Mouse (Mus musculus) Patski (cell line): ENCODE results near the gene 2010111I01Rik. TPM values are rescaled to one million over a fixed set of nuclear protein-coding genes. Genes with fewer than 3 reads are reported as not detected.

Experiments used
- ATAC-seq: fragments of 100-300 bp; one replicate; pipeline ENCODE4 v1.8.0; 2021
- CTCF ChIA-PET: fragments of 350-600 bp; sonication (Branson Sonifier 250); formaldehyde crosslinking; loops from one replicate; lab custom pipeline; 2022; ENCODE audit warnings: inconsistent platforms; lab: Charles Lee
- POLR2A ChIA-PET: fragments of 350-600 bp; sonication (Branson Sonifier 250); formaldehyde crosslinking; loops from one replicate; lab custom pipeline; 2022; ENCODE audit warnings: antibody characterized with exemption, inconsistent platforms; lab: Charles Lee
- DNase-seq: peaks from one replicate; pipeline ENCODE4 v3.0.0-alpha.2; 2011; ENCODE audit warnings: low read depth, low spot score
- H3K27me3 ChIP-seq: fragments of 371-371 bp; one replicate; pipeline ENCODE4 v1.5.1; 2021
- CTCF ChIP-seq: fragments of 100-300 bp; IDR thresholded peaks from one replicate; pipeline ENCODE4 v1.5.1; 2021
- in situ Hi-C: fragments of 300-500 bp; cut with MboI; formaldehyde crosslinking; loops from 3 replicates; pipeline ENCODE4 v1.11.1; 2018; ENCODE audit warnings: low pct_unique_long_range_greater_than_20kb, mixed read lengths
- polyA plus RNA-seq: library from polyadenylated mRNA; unstranded; gene quantifications from one replicate; pipeline ENCODE4 v1.2.3, GENCODE M21; 2021

Gene 2010111I01Rik
- polyA plus RNA-seq, 1 experiment from 2014 or later: 98.5 TPM

DNA sequence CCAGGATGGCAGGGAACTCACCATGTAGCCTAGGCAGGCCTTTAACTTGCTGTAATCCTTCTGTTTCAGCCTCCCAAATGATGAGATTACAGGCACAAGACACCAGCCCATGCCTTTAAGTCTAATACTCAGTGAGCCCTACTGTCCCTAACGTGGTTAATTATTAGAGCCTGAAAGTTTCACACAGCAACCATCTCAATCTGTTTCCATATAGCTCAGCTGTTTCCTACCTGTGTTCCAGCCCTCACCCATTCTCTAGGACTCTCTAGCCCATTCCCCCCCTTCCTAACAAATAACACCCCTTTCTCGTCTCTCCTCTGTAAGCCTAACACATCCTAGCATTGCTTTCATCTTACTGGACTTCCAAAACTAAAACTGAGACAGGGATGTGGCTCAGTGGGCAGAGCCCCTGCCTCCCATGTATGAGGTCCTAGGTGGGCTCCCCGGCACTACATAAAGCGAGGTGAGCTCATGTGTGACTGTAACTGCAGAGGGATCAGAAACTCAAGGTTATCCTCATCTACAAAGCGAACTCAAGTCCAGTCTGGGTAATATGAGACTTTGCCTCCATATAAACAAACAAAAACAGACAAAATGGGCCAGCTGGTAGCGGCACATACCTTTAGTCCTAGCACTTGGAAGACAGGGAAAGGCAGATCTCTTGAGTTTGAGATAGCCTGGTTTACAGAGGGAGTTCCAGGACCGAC lies 408.9 kb downstream of the 2010111I01Rik start:
- no peak for TF ChIP-seq CTCF
- DNase-seq (no peak), ATAC-seq (no peak)
- H3K27me3 ChIP-seq: no peaks in the 10 kb centered on the region
- ChIA-PET CTCF (interaction anchor here (1.1 to 5.0 kb wide), 4 partner anchors 8 to 18 kb away, joined by 3 to 20 read pairs (median 6); no protein-coding TSS in a partner anchor), POLR2A (interaction anchor here (0.6 kb wide), 1 partner anchor 240 kb away, joined by 3 read pairs; no protein-coding TSS in a partner anchor)
- in situ Hi-C loops: no loop called here

Other genes starting within 250 kb of the 2010111I01Rik start
- gene Platr25, start 204.2 kb upstream of the 2010111I01Rik start, polyA plus RNA-seq: 8.1 TPM
- 2.5 TPM for gene Gm5141, start 179.1 kb upstream of the 2010111I01Rik start, polyA plus RNA-seq
- 0.32 TPM for gene Fbp2, start 106.5 kb upstream of the 2010111I01Rik start, polyA plus RNA-seq
- not detected for gene Fbp1, start 76.6 kb upstream of the 2010111I01Rik start, polyA plus RNA-seq